Mouse (Mus musculus): ENCODE results near the gene Zdhhc20.

Gene Zdhhc20

GRCm38 (mm10) chr14:57890011-57890842 lies at the start of gene Zdhhc20:
TSS of gene Zdhhc20 (minus strand) at chr14:57890276.
- in situ Hi-C loops (cut with MboI; ENCODE audit: unreplicated experiment in 2 of 2) = no loop called here

DNA sequence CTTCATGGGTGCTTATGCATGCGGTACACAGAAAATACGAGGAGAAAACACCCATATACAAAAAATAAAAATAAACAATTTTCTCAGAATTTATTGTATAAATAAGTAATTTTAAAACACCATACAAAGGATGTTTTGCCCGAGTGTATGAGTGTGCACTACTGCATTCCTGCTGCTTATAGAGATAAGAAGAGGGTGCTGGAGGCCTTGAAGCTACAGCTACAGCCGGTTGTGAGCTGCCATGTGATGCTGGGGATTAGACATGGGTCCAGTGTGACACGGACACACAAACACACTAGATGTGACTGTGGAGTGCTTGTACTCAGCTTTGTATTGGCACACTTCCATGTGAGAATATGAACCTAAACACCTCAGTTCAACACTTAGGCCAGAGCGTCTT lies 47.2 kb upstream of the Zdhhc20 start:
- in situ Hi-C loops (cut with MboI; ENCODE audit: unreplicated experiment in 2 of 2) = loop anchor here in 1 of 2 experiments (25.0 kb wide), 1 partner anchor 1175 kb away; no protein-coding TSS in a partner anchor

DNA sequence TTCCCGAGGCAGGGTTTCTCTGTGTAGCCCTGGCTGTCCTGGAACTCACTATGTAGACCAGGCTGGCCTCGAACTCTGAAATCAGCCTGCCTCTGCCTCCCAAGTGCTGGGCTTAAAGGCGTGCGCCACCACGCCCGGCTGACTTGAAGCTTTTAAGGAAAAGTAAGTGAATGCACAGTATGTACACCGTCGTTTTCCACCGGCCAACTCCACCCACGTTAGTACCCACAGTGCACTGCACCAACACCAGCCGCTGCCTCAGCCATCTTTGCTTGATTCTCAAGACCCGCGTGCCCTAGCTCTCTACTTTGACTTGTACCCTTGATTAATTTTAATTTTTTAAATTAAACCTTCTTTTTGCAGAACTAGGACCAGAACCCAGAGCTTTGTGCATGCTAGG lies 44.6 kb upstream of the Zdhhc20 start:
- in situ Hi-C loops (cut with MboI; ENCODE audit: unreplicated experiment in 2 of 2) = loop anchor here in 1 of 2 experiments (25.0 kb wide), 1 partner anchor 1178 kb away; no protein-coding TSS in a partner anchor

DNA sequence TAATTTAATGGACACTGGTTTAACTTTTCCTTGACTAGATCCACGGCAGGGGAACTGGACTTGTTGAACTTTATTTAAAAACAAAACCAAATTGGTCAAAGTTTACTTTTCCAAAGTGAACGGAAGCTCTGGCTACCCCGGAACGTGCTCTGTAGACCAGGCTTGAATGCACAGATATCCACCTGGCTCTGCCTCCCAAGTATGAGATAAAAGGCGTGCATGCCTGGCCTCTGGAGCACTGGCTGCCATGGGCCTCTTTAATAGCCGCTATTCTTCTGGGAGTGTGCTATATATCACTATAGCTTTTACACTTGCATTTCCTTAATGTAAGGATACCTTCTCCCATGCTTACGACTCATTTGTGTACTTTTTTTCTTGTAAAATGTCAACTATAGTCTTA lies 43.5 kb upstream of the Zdhhc20 start:
- in situ Hi-C loops (cut with MboI; ENCODE audit: unreplicated experiment in 2 of 2) = loop anchor here in 1 of 2 experiments (25.0 kb wide), 1 partner anchor 1179 kb away; no protein-coding TSS in a partner anchor

DNA sequence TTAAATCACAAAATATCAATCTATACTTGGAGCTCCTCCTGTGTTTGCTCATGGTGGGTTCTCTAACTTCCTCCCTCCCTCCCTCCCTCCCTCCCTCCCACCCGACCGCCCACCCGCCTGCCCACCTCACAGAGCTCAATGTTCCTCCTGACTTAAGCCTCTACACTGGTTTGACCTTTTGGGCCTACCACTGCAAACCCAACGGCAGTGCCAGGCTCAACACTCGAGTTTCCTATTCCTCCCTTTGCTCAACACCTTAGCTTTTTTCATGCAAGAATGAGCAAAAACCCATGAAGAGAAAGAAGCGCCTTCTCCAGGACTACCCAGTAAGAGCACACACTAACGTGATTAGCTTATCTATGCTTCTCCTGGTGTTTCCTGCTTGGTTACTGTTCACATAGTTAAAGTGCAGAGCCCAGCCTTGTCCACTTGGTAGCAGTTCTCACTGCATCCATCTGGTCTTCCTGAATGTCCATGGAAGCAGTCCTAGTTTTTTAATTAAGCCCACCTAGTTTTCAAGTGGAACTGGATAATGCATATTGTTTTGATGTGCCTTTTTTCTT lies 42.9 kb upstream of the Zdhhc20 start:
- in situ Hi-C loops (cut with MboI; ENCODE audit: unreplicated experiment in 2 of 2) = loop anchor here in 1 of 2 experiments (25.0 kb wide), 1 partner anchor 1179 kb away; no protein-coding TSS in a partner anchor

- in situ Hi-C loops (cut with MboI; ENCODE audit: unreplicated experiment in 2 of 2) = no loop called here
These were observed 31.5 kb upstream of the Zdhhc20 start for GRCm38 (mm10) chr14:57921428-57922131.

DNA sequence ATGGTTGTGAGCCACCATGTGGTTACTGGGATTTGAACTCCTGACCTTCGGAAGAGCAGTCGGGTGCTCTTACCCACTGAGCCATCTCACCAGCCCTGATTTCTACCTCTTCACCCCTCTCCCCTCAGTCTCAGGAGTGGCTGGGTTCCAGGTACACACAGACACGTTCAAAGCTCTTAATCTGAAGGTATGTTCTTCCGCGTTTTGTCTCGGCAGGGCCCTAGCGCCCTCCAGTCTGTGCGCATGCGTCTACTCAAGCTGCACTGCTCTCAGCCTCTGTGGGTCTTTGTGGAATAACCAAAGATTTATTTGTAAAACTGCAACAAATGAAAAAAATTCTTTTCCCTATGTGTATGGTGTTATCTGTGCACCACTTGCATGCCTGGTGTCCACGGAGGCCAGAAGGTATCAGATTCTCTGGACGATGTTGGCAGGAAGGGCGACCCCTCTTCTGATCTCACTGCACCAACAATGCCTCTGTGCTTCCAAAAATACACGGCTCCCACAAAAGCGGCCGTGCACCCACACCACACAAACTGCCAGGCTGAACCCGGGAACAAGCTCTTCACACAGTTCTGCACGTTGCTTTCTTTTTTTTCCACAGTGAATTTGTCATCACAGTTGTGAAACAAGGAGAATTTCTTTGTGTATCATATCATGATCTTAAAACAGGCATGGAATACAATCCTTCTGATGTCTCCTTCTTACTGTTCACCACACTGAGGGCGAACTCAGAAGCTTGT lies 30.7 kb upstream of the Zdhhc20 start:
- in situ Hi-C loops (cut with MboI; ENCODE audit: unreplicated experiment in 2 of 2) = no loop called here

DNA sequence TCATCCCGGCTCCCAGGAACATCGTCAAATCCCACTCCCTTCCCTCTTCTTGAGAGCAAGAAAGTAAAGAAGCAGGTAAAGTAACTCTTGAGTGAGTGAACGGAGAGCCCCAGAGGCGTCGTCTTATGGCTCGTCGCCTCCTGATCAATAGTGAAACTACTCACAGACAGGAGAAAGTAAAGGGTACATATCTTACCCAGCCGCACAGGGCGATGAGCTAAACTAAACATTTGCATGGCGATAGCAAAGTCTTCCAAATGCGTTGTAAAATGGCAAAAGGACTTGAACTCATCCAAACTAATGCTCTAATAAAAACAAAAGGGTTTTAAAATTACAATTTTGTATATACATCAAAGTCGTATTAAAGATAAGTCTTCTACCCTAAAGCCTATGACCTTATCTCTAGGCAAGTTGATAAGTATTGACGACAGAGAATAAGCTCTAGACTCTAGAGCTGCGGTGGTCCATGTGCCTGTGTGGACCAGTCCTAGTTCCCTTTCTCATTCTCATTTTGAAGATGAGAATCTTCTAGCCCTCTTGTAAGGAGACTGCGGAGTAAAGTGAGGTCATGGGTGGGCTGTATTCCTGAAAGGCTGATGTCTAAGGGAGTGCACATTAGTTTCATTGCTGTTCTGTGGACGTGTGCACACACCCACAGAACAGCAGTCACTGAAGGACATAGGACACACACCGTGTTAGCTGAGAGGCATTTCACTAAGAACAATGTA lies 29.2 kb upstream of the Zdhhc20 start:
- in situ Hi-C loops (cut with MboI; ENCODE audit: unreplicated experiment in 2 of 2) = loop anchor here (5.0 to 10.0 kb wide), 2 partner anchors 62 to 545 kb away; no protein-coding TSS in a partner anchor

GRCm38 (mm10) chr14:57915341-57915740 lies 25.3 kb upstream of the Zdhhc20 start:
- in situ Hi-C loops (cut with MboI; ENCODE audit: unreplicated experiment in 2 of 2) = loop anchor here (5.0 to 10.0 kb wide), 2 partner anchors 58 to 541 kb away; no protein-coding TSS in a partner anchor

GRCm38 (mm10) chr14:57912211-57913007 lies 22.3 kb upstream of the Zdhhc20 start:
- in situ Hi-C loops (cut with MboI; ENCODE audit: unreplicated experiment in 2 of 2) = loop anchor here (5.0 to 10.0 kb wide), 4 partner anchors 85 to 538 kb away; partner anchors contain the start of genes Mrpl57 (in 1 of the 2) and Ska3 (in 1 of the 2)

GRCm38 (mm10) chr14:57911787-57912186 lies 21.7 kb upstream of the Zdhhc20 start:
- in situ Hi-C loops (cut with MboI; ENCODE audit: unreplicated experiment in 2 of 2) = loop anchor here (5.0 to 10.0 kb wide), 4 partner anchors 84 to 537 kb away; partner anchors contain the start of genes Mrpl57 (in 1 of the 2) and Ska3 (in 1 of the 2)

DNA sequence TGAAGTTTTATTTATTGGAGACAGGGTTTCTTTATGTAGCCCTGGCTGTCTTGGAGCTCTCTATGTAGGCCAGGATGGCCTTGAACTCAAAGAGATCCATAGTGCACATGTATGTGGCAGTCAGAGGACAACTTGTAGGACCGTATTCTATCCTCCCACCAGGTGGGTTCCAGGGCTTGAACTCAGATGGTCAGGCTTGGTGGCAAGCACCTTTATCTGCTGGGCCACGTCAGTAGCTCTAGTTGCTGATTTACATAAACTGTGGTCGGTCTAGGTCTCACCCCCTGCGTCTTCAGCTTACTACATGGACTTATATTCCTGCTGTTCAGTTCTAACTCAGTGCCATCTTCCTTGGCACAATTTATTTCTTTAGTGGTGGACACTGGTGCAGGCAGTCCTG lies 21.2 kb upstream of the Zdhhc20 start:
- in situ Hi-C loops (cut with MboI; ENCODE audit: unreplicated experiment in 2 of 2) = loop anchor here (5.0 to 10.0 kb wide), 4 partner anchors 84 to 537 kb away; partner anchors contain the start of genes Mrpl57 (in 1 of the 2) and Ska3 (in 1 of the 2)

GRCm38 (mm10) chr14:57910501-57911068 lies 20.5 kb upstream of the Zdhhc20 start:
- in situ Hi-C loops (cut with MboI; ENCODE audit: unreplicated experiment in 2 of 2) = loop anchor here (5.0 to 10.0 kb wide), 4 partner anchors 83 to 536 kb away; partner anchors contain the start of genes Mrpl57 (in 1 of the 2) and Ska3 (in 1 of the 2)

- in situ Hi-C loops (cut with MboI; ENCODE audit: unreplicated experiment in 2 of 2) = no loop called here
These were observed 19.2 kb upstream of the Zdhhc20 start for GRCm38 (mm10) chr14:57909297-57909696.

GRCm38 (mm10) chr14:57908431-57908830 lies 18.4 kb upstream of the Zdhhc20 start:
- in situ Hi-C loops (cut with MboI; ENCODE audit: unreplicated experiment in 2 of 2) = no loop called here

DNA sequence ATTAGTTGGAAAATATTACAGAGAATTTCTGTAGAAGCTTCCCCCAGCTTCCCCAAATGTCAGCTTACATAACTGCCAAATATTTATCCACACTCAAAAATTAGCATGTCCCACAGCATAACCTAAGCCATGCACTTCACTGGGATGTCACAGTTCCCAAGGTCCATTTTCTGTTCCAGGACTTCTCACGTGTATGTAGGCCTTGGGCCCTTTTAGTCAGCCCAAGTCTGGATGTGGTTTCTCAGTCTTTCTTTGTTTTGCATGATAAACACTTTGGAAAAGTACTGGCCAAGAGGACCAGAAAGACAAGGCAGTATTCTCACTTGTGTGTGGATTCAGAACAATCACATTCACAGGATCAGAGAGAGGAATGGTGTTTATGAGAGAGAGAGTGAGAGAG lies 11.9 kb upstream of the Zdhhc20 start:
- in situ Hi-C loops (cut with MboI; ENCODE audit: unreplicated experiment in 2 of 2) = no loop called here

DNA sequence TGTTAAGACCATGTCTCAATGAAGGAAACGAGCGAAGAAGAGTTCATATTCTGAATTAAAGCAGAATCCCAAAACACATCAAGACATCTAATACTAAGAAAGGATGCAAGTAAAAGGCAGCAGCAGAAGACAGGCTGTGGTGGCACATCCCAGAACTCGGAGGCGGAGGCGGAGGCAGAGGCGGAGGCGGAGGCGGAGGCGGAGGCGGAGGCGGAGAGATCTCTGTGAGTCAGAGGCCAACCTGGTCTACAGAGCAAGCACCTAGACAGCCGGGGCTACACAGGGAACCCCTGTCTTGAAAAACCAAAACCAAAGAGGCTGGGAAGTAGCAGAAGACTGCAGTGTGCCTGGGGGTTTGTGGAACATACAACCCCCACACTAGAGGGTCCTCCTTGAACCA lies 6.8 kb upstream of the Zdhhc20 start:
- in situ Hi-C loops (cut with MboI; ENCODE audit: unreplicated experiment in 2 of 2) = no loop called here
